ENCODE assay signal across 26 mouse cellular contexts in genomic region chr9:110038485-110038884, GRCm38 (mm10).
DNase-seq lines count a peak whose midpoint lies in the region; TF ChIP-seq lines count a peak whose summit lies in the region.
"Had no signal": no experiment of that assay in that cellular context is flagged by ENCODE, and none has a peak within 500 bp of the region (broad histone marks: within the 10 kb centered on the region; RNA-seq: fewer than 3 reads in every experiment).

No protein-coding gene starts in this region.

- no peak for TF ChIP-seq CTCF in layer of hippocampus, adult 2 months (conservative IDR thresholded peaks at IDR 0.05)

- 61% methylated on average over 2 of the region's 2 CpGs for WGBS in macrophage (ENCODE audit: missing documents)

- H3K4me3 ChIP-seq in layer of hippocampus, adult 2 months: no peak overlapping the region
- no peak overlapping the region for H3K4me3 ChIP-seq in macrophage (ENCODE audit: inconsistent target)
- H3K4me3 ChIP-seq: forebrain, embryonic 13.5 days; heart, adult 2 months; heart, embryonic 13.5 days; hindbrain, embryonic 15.5 days; kidney, embryonic 15.5 days; limb, embryonic 10.5 days; limb, embryonic 15.5 days; liver, embryonic 13.5 days; megakaryocyte, embryonic 14.5 days; midbrain, embryonic 13.5 days had no signal

- H3K27ac ChIP-seq in layer of hippocampus, adult 2 months: peak overlapping the region; percentile 73
- peak overlapping the region; percentile 86 for H3K27ac ChIP-seq in macrophage
- H3K27ac ChIP-seq: forebrain, embryonic 13.5 days; heart, adult 2 months; heart, embryonic 13.5 days; hindbrain, embryonic 15.5 days; kidney, embryonic 15.5 days; limb, embryonic 10.5 days; limb, embryonic 15.5 days; liver, embryonic 13.5 days; midbrain, embryonic 13.5 days had no signal

- H3K79me2 ChIP-seq in macrophage (ENCODE audit: inconsistent target): peaks cover 17% of the 10 kb centered on the region; the same call in 1 of the 2 replicates

- H3K36me3 ChIP-seq in macrophage (ENCODE audit: inconsistent target): peaks cover 20% of the 10 kb centered on the region

- DNase-seq in adrenal gland, adult (ENCODE audit: inconsistent age in 2 of 2, low spot score in 1 of 2): peak; percentile 47 to 82
- DNase-seq in adrenal gland, postnatal 4 days (ENCODE audit: low spot score in 2 of 2): no peak
- DNase-seq in layer of hippocampus, adult 2 months (ENCODE audit: low spot score in 2 of 2): no peak
- no peak for DNase-seq in layer of hippocampus, postnatal 25 days (ENCODE audit: extremely low spot score in 1 of 2, low spot score in 1 of 2)
- peak; percentile 26 for DNase-seq in 416B (ENCODE audit: low read depth)
- no peak for DNase-seq in embryo, embryonic 11 days
- DNase-seq in kidney, adult 11 months: no peak
- DNase-seq: cerebellum, adult 18-20 months; cerebellum, postnatal 10 days; kidney, adult 18-20 months; kidney, postnatal 25 days; lung, postnatal 14 days; retina, postnatal 1 day; right cerebral cortex, postnatal 14 days; thymus, postnatal 36 days had no signal

Comparison
In these comparisons a context has a peak if more than half of its experiments do, and no peak if none do; other contexts are left out.
1. DNase-seq: peak in adrenal gland, adult (2 of 2) and 416B (single experiment); none in adrenal gland, postnatal 4 days (0 of 2), layer of hippocampus, adult 2 months (0 of 2), layer of hippocampus, postnatal 25 days (0 of 2), embryo, embryonic 11 days (single experiment) and kidney, adult 11 months (single experiment).